Mouse (Mus musculus) small intestine, adult 2 months (tissue): ENCODE measurements around the gene Gm7247. TPM values are rescaled to one million over a fixed set of nuclear protein-coding genes. Genes with fewer than 3 reads are reported as not detected.
"Not testable (repeated sequence)": the region's sequence is repeated elsewhere in the genome, so short reads cannot be mapped to it uniquely, and the experiment has no call there.

Source experiments
- H3K27ac ChIP-seq: fragments of 200-500 bp; 2 replicates; pipeline ENCODE4 v1.5.1; 2012; ENCODE audit warnings: low read depth, low read length, control low read depth, inconsistent platforms; ENCODE audit not compliant: insufficient read depth
- H3K27me3 ChIP-seq: fragments of 200-500 bp; 2 replicates; pipeline ENCODE4 v1.6.1; 2012; ENCODE audit warnings: mild to moderate bottlenecking, moderate library complexity, low read length, inconsistent platforms; ENCODE audit not compliant: control insufficient read depth, insufficient read depth
- H3K36me3 ChIP-seq: fragments of 200-500 bp; 2 replicates; pipeline ENCODE4 v1.6.1; 2012; ENCODE audit warnings: mild to moderate bottlenecking, low read length, control low read depth, inconsistent platforms; ENCODE audit not compliant: control insufficient read depth, insufficient read depth
- H3K4me1 ChIP-seq: fragments of 200-500 bp; 2 replicates; pipeline ENCODE4 v1.6.1; 2012; ENCODE audit warnings: low read length, inconsistent platforms, mixed read lengths; ENCODE audit not compliant: control insufficient read depth, insufficient read depth, insufficient read length
- H3K4me3 ChIP-seq: fragments of 200-500 bp; 2 replicates; pipeline ENCODE4 v1.5.1; 2012; ENCODE audit warnings: low read depth, mild to moderate bottlenecking, control low read depth, inconsistent platforms, low read length, moderate library complexity
- CTCF ChIP-seq: fragments of 200-500 bp; IDR thresholded peaks from 2 replicates; pipeline ENCODE4 v1.5.1; 2012; ENCODE audit warnings: low read depth, mild to moderate bottlenecking, control low read depth, inconsistent platforms, low read length, moderate library complexity, mixed read lengths; ENCODE audit not compliant: insufficient replicate concordance, insufficient read length; ENCODE audit errors: extremely low read depth
- POLR2A ChIP-seq: fragments of 200-500 bp; IDR thresholded peaks from 2 replicates; pipeline ENCODE4 v1.6.1; 2012; ENCODE audit warnings: low read depth, mild to moderate bottlenecking, control low read depth, inconsistent platforms, low read length, moderate library complexity
- WGBS: fragments of 180-500 bp; shearing (Covaris S2); methylation state at CpG from one replicate; pipeline ENCODE4 v1.1.7; 2018; 5-methylcytosine and 5-hydroxymethylcytosine counted together
- polyA plus RNA-seq: library from polyadenylated mRNA; depleted of rRNA; stranded (reverse); fragments of >200 nt; gene quantifications from 2 replicates; pipeline ENCODE4 v1.2.3, GENCODE M21; 2012

Gm7247 gene
- polyA plus RNA-seq, 1 experiment = not detected

- no peaks in the 10 kb centered on the region for H3K4me1 ChIP-seq
- no peak overlapping the region for H3K27ac ChIP-seq
- H3K36me3 ChIP-seq = no peaks in the 10 kb centered on the region
- no peaks in the 10 kb centered on the region for H3K27me3 ChIP-seq
- TF ChIP-seq CTCF (no peak), POLR2A (no peak)
- no peak overlapping the region for H3K4me3 ChIP-seq
- 93% methylated on average over 9 of the region's 9 CpGs for whole genome bisulfite sequencing
These were observed 26.7 kb downstream of the Gm7247 start for GRCm38 (mm10) chr14:51388222-51388621.

GRCm38 (mm10) chr14:51410520-51410919 is 49.0 kb downstream of the Gm7247 start, which contains the start of gene Vmn2r88:
Vmn2r88 (plus strand) TSS chr14:51410820.
- Histone ChIP-seq H3K36me3 (no peaks in the 10 kb centered on the region), H3K4me1 (no peaks in the 10 kb centered on the region), H3K4me3 (no peak within 1 kb of the TSS), H3K27ac (no peak within 1 kb of the TSS), H3K27me3 (no peaks in the 10 kb centered on the region)
- TF ChIP-seq POLR2A = no peak
- no peak for TF ChIP-seq CTCF
- 70% methylated on average over 1 of the region's 1 CpGs for WGBS

- no peaks in the 10 kb centered on the region for H3K4me1 ChIP-seq
- H3K36me3 ChIP-seq = no peaks in the 10 kb centered on the region
- H3K27ac ChIP-seq = no peak overlapping the region
- no peaks in the 10 kb centered on the region for H3K27me3 ChIP-seq
- TF ChIP-seq CTCF = no peak
- no peak for TF ChIP-seq POLR2A
- no peak overlapping the region for H3K4me3 ChIP-seq
- 46% methylated on average over 2 of the region's 2 CpGs for WGBS
These were observed 62.3 kb downstream of the Gm7247 start for GRCm38 (mm10) chr14:51423885-51424284.

DNA sequence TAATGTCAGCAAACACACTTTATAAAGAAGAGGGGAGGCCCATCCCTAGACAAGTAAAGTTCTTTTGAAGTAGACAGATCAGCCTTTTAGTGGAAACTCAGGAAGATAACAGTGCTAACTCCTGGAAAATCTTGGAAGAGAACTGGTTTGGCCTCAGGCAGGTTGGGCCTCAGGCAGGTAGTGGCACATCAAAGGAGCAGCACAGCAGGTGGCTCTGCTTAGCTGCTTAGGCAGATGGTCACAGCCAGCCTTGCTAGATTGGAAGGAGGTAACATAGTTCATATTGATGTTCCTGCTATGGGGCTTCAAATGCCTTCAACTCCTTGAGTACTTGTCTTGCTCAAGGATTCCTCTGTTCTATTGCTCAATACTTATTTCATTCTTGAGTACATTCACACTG is 68.6 kb downstream of the Gm7247 start:
- not testable (repeated sequence) for H3K36me3 ChIP-seq, H3K27ac ChIP-seq, H3K27me3 ChIP-seq, H3K4me3 ChIP-seq, H3K4me1 ChIP-seq

DNA sequence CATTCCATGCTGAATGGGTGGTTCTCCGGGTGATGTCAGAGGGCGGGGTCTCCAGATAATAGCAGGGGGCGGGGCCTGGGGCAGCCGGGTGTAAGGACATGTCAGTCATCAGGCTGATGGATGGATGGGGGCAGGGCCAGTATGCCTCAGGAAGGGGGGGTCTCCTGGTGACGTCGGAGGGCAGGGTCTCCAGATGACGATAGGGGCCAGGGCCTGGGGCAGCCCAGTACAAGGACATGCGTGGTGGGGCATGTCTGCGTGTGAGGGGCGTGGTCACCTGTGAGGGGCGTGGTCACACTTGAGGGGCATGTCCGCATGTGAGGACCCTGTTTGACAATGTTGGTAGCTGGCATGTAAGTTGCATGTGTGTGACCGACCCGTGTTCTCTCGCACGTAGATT is 73.0 kb downstream of the Gm7247 start:
- TF ChIP-seq POLR2A = no peak
- TF ChIP-seq CTCF = no peak
- Histone ChIP-seq H3K27ac (no peak overlapping the region), H3K36me3 (no peaks in the 10 kb centered on the region), H3K4me1 (no peaks in the 10 kb centered on the region), H3K4me3 (no peak overlapping the region), H3K27me3 (no peaks in the 10 kb centered on the region)
- 93% methylated on average over 16 of the region's 16 CpGs for WGBS

DNA sequence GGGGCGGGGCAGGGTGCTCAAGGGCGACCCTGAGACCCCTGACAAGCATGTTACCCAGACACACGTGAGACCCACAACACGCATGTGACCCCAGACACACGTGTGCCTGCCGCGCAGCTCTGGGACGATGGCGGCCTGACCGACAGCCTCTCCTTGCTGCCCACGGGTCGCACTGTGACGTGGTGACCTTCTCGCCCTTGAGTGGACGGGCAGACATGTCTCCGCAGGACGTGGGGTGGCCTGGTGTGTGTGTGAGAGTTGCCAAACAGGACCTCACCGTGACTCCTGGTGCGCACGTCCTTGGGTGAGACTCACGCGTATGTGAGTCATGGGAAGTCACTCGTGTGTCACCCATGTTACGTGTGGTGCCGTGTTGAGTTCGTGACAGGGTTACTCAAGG is 73.5 kb downstream of the Gm7247 start:
- WGBS = 97% methylated on average over 26 of the region's 26 CpGs
- Histone ChIP-seq H3K4me3 (no peak overlapping the region), H3K27ac (no peak overlapping the region), H3K36me3 (no peaks in the 10 kb centered on the region), H3K4me1 (no peaks in the 10 kb centered on the region), H3K27me3 (no peaks in the 10 kb centered on the region)
- TF ChIP-seq POLR2A (no peak), CTCF (no peak)

GRCm38 (mm10) chr14:51438955-51439354 is 77.4 kb downstream of the Gm7247 start:
- TF ChIP-seq CTCF (no peak), POLR2A (no peak)
- H3K27me3 ChIP-seq = no peaks in the 10 kb centered on the region
- H3K27ac ChIP-seq = no peak overlapping the region
- no peaks in the 10 kb centered on the region for H3K4me1 ChIP-seq
- no peaks in the 10 kb centered on the region for H3K36me3 ChIP-seq
- 91% methylated on average over 4 of the region's 4 CpGs for WGBS
- no peak overlapping the region for H3K4me3 ChIP-seq

- WGBS = 66% methylated on average over 2 of the region's 2 CpGs
- H3K27ac ChIP-seq, H3K4me3 ChIP-seq, H3K36me3 ChIP-seq, H3K4me1 ChIP-seq, H3K27me3 ChIP-seq: not testable (repeated sequence)
These were observed 90.0 kb downstream of the Gm7247 start, which contains the start of gene Vmn2r89 for GRCm38 (mm10) chr14:51451557-51451956. Vmn2r89 (plus strand) TSS chr14:51451857.

GRCm38 (mm10) chr14:51480278-51480677 is 118.7 kb downstream of the Gm7247 start:
- not testable (repeated sequence) for H3K36me3 ChIP-seq, H3K27ac ChIP-seq, H3K4me1 ChIP-seq, H3K27me3 ChIP-seq, H3K4me3 ChIP-seq
- 84% methylated on average over 10 of the region's 10 CpGs for WGBS

- not testable (repeated sequence) for H3K4me1 ChIP-seq, H3K27ac ChIP-seq, H3K36me3 ChIP-seq, H3K4me3 ChIP-seq, H3K27me3 ChIP-seq
- WGBS = 68% methylated on average over 12 of the region's 12 CpGs
These were observed 119.9 kb downstream of the Gm7247 start for GRCm38 (mm10) chr14:51481332-51482015.
